Mouse (Mus musculus) cerebellum, adult 2 months (tissue): ENCODE data around the gene Olfr275.

Experiments
- CTCF ChIP-seq: fragments of 200-500 bp; IDR thresholded peaks from 2 replicates; pipeline ENCODE4 v1.5.1; 2011; ENCODE audit warnings: low read depth, mild to moderate bottlenecking, control low read depth, low read length, moderate library complexity, borderline replicate concordance; ENCODE audit not compliant: insufficient read depth
- POLR2A ChIP-seq: fragments of 200-500 bp; IDR thresholded peaks from 2 replicates; pipeline ENCODE4 v1.6.1; 2011; ENCODE audit warnings: low read length, control low read depth, borderline replicate concordance; ENCODE audit not compliant: insufficient read depth

DNA sequence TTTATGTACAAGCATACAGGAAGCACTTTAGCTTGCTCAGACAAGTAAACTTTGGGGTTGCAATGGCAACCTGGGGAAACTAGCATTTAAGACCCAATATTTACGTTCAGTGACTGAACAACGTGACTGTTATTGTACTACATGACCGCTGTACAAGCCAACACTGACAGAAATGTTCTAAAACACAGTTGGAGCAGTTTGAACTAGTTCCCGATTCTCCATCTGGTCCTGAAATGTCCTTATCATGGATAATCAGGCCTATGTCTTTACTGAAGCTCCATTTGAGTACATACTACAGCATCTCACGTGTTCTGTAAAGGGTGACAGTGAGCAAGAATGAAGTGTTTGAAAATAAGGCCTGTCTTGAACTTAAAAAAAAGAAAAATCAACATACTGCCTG is 35.3 kb downstream of the Olfr275 start:
- TF ChIP-seq POLR2A (no peak), CTCF (no peak)
